Comparison of ENCODE assay signal across 11 mouse cellular contexts in genomic region chr11:102337921-102338320, GRCm38 (mm10). TPM values are rescaled to one million over a fixed set of nuclear protein-coding genes. Genes with fewer than 3 reads are reported as not detected.
"Had no signal": no experiment of that assay in that cellular context is flagged by ENCODE, and none has a peak within 500 bp of the region (broad histone marks: within the 10 kb centered on the region; RNA-seq: fewer than 3 reads in every experiment).

No protein-coding gene starts in this region.

- H3K9ac ChIP-seq: liver, embryonic 13.5 days; midbrain, embryonic 13.5 days; neural tube, embryonic 13.5 days; stomach, embryonic 15.5 days had no signal

- H3K9me3 ChIP-seq: liver, embryonic 13.5 days; midbrain, embryonic 10.5 days; midbrain, embryonic 13.5 days; neural tube, embryonic 13.5 days; stomach, embryonic 15.5 days had no signal

- H3K4me1 ChIP-seq: liver, embryonic 13.5 days had no signal

- H3K4me3 ChIP-seq: left cerebral cortex, adult 2 months; liver, embryonic 13.5 days; midbrain, embryonic 10.5 days; midbrain, embryonic 13.5 days; myocyte; neural tube, embryonic 13.5 days; stomach, embryonic 15.5 days had no signal

- H3K27me3 ChIP-seq: midbrain, embryonic 13.5 days; neural tube, embryonic 13.5 days; stomach, embryonic 15.5 days had no signal

- H3K27ac ChIP-seq: kidney, postnatal 0 days; left cerebral cortex, adult 2 months; liver, embryonic 13.5 days; midbrain, embryonic 10.5 days; midbrain, embryonic 13.5 days; neural tube, embryonic 13.5 days; stomach, embryonic 15.5 days had no signal

- H3K36me3 ChIP-seq: liver, embryonic 13.5 days; midbrain, embryonic 10.5 days; midbrain, embryonic 13.5 days; neural tube, embryonic 13.5 days; stomach, embryonic 15.5 days had no signal

- DNase-seq: liver, embryonic 13.5 days; spleen, adult 18-20 months; thymus, postnatal 4 days had no signal

RNA-seq across cellular contexts. Expression of gene Slc4a1, which starts 28.1 kb away (rescaled TPM):
- polyA plus RNA-seq: myocyte had no signal

RNA-seq across cellular contexts. Expression of gene Rundc3a, which starts 55.3 kb away (rescaled TPM):
- total RNA-seq: monocyte, adult 5-6 weeks had no signal
